Mouse (Mus musculus): ENCODE data around the gene Slu7. TPM values are rescaled to one million over a fixed set of nuclear protein-coding genes. Genes with fewer than 3 reads are reported as not detected.

The Slu7 gene
- polyA plus RNA-seq, 1 experiment from 2014 or later, result 54.6 TPM

GRCm38 (mm10) chr11:43441121-43441520 lies 7.6 kb downstream of the Slu7 start:
- Histone ChIP-seq H3K27ac (no peak overlapping the region), H3K9me3 (no peaks in the 10 kb centered on the region), H3K36me3 (peaks cover 89% of the 10 kb centered on the region), H3K4me3 (no peak overlapping the region), H3K27me3 (ENCODE audit: insufficient read depth, poor library complexity, severe bottlenecking) (no peaks in the 10 kb centered on the region), H3K4me1 (replicated peaks) (no peaks in the 10 kb centered on the region)
- no peak for DNase-seq (ENCODE audit: low spot score)
- WGBS, result 96% methylated on average over 10 of the region's 10 CpGs

GRCm38 (mm10) chr11:43443183-43443582 lies 9.6 kb downstream of the Slu7 start:
- peaks cover 96% of the 10 kb centered on the region for H3K36me3 ChIP-seq
- WGBS, result 95% methylated on average over 13 of the region's 13 CpGs
- DNase-seq (ENCODE audit: low spot score), result no peak

GRCm38 (mm10) chr11:43449916-43450315 lies 16.4 kb downstream of the Slu7 start:
- no peak for DNase-seq (ENCODE audit: low spot score)
- H3K4me1 ChIP-seq (replicated peaks), result no peaks in the 10 kb centered on the region
- no peaks in the 10 kb centered on the region; the same call in 1 of the 2 replicates for H3K9me3 ChIP-seq
- H3K36me3 ChIP-seq, result peaks cover 29% of the 10 kb centered on the region
- 95% methylated on average over 2 of the region's 2 CpGs for WGBS
- no peaks in the 10 kb centered on the region for H3K27me3 ChIP-seq (ENCODE audit: insufficient read depth, poor library complexity, severe bottlenecking)
- H3K27ac ChIP-seq, result no peak overlapping the region
- H3K4me3 ChIP-seq, result no peak overlapping the region

More at GRCm38 (mm10) chr11:43443183-43443582, 9.6 kb downstream of the Slu7 start:
- no peak overlapping the region for H3K27ac ChIP-seq
- H3K4me1 ChIP-seq (replicated peaks), result no peaks in the 10 kb centered on the region
- H3K9me3 ChIP-seq, result no peaks in the 10 kb centered on the region
- no peak overlapping the region for H3K4me3 ChIP-seq
- H3K27me3 ChIP-seq (ENCODE audit: insufficient read depth, poor library complexity, severe bottlenecking), result no peaks in the 10 kb centered on the region

GRCm38 (mm10) chr11:43451322-43451721 lies 17.8 kb downstream of the Slu7 start:
- no peak for DNase-seq (ENCODE audit: low spot score)

DNA sequence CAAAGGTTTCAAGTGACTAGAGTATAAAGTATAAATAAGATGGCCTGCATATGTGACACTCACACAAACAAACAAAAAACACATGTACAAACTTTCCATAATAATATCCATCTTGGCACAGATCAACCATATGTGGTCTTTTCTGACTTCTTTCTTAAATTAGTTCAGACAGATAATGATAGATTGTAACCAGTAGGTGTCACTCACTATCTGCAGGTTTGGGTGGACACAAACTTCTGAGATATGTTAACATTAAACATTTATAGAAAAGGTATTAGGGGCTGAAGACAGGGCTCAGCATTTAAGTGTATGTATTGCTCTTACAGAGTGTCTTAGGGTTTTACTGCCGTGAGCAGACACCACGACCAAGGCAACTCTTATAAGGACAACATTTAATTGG lies 18.7 kb downstream of the Slu7 start:
- Histone ChIP-seq H3K27me3 (ENCODE audit: insufficient read depth, poor library complexity, severe bottlenecking) (no peaks in the 10 kb centered on the region), H3K4me1 (replicated peaks) (no peaks in the 10 kb centered on the region), H3K9me3 (no peaks in the 10 kb centered on the region; the same call in 1 of the 2 replicates), H3K4me3 (no peak overlapping the region), H3K36me3 (peaks cover 6% of the 10 kb centered on the region), H3K27ac (no peak overlapping the region)
- 80% methylated on average over 2 of the region's 2 CpGs for WGBS
- DNase-seq (ENCODE audit: low spot score), result no peak

More at GRCm38 (mm10) chr11:43451322-43451721, 17.8 kb downstream of the Slu7 start:
- Histone ChIP-seq H3K27ac (no peak overlapping the region), H3K9me3 (no peaks in the 10 kb centered on the region; the same call in 1 of the 2 replicates), H3K4me3 (no peak overlapping the region), H3K27me3 (ENCODE audit: insufficient read depth, poor library complexity, severe bottlenecking) (no peaks in the 10 kb centered on the region), H3K36me3 (peaks cover 15% of the 10 kb centered on the region), H3K4me1 (replicated peaks) (no peaks in the 10 kb centered on the region)
- 73% methylated on average over 4 of the region's 4 CpGs for WGBS

DNA sequence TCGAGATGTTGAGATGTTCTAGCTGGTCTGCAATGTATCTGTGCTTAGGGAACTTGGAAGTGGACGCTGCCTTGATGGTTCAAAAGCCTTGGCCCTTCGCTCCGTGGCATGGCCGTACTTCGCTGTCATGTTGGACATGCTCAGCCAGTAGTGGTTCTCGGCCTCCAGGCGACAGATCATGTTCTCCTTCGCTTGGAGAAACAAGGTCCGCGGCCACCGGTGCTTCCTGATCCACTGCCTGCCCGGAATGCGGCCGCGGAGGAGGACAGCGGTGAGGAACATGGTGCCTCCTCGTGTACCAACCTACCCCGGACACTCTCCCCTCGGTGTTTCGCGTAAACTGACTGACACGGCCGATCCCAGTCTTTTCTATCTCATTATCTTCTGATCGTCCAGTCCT lies 29.7 kb downstream of the Slu7 start:
- Histone ChIP-seq H3K27me3 (ENCODE audit: insufficient read depth, poor library complexity, severe bottlenecking) (no peaks in the 10 kb centered on the region), H3K4me3 (no peak overlapping the region), H3K27ac (no peak overlapping the region), H3K36me3 (no peaks in the 10 kb centered on the region), H3K4me1 (replicated peaks) (no peaks in the 10 kb centered on the region), H3K9me3 (peaks cover 7% of the 10 kb centered on the region)
- no peak for DNase-seq (ENCODE audit: low spot score)
- WGBS, result 94% methylated on average over 25 of the region's 25 CpGs

GRCm38 (mm10) chr11:43470118-43470517 lies 36.6 kb downstream of the Slu7 start:
- H3K27me3 ChIP-seq (ENCODE audit: insufficient read depth, poor library complexity, severe bottlenecking), result peaks cover 14% of the 10 kb centered on the region
- H3K4me1 ChIP-seq (replicated peaks), result peaks cover 18% of the 10 kb centered on the region
- no peaks in the 10 kb centered on the region for H3K9me3 ChIP-seq
- H3K27ac ChIP-seq, result no peak overlapping the region
- WGBS, result 66% methylated on average over 5 of the region's 5 CpGs
- no peaks in the 10 kb centered on the region for H3K36me3 ChIP-seq
- DNase-seq (ENCODE audit: low spot score), result no peak
- no peak overlapping the region for H3K4me3 ChIP-seq

- Histone ChIP-seq H3K36me3 (no peaks in the 10 kb centered on the region), H3K27me3 (ENCODE audit: insufficient read depth, poor library complexity, severe bottlenecking) (peaks cover 19% of the 10 kb centered on the region), H3K27ac (no peak overlapping the region), H3K4me3 (no peak overlapping the region), H3K9me3 (no peaks in the 10 kb centered on the region), H3K4me1 (replicated peaks) (peaks cover 18% of the 10 kb centered on the region)
- 67% methylated on average over 6 of the region's 6 CpGs for WGBS
- DNase-seq (ENCODE audit: low spot score), result no peak
These were observed 37.6 kb downstream of the Slu7 start for GRCm38 (mm10) chr11:43470881-43471820.

DNA sequence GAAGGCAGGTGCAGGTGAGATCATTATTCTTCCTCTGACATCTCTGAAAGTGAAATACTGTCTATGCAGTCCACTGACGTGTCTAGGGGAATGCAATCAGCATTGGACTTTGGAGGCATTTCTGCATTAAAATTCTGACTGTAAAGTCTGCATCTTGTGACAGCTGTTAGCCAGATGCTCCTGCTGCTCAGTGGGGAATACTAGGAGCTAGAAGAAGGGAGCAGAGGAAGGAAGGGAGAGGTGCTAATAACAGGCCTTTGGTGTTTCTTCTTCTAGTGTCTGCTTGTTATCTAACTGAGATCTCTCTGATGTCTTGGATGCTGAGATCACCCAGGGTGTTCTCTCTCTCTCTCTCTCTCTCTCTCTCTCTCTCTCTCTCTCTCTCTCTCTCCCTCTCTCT lies 39.6 kb downstream of the Slu7 start:
- H3K4me3 ChIP-seq, result no peak overlapping the region
- H3K27ac ChIP-seq, result no peak overlapping the region
- H3K4me1 ChIP-seq (replicated peaks), result peaks cover 18% of the 10 kb centered on the region
- no peaks in the 10 kb centered on the region for H3K9me3 ChIP-seq
- DNase-seq (ENCODE audit: low spot score), result no peak
- 80% methylated on average over 1 of the region's 1 CpGs for WGBS
- H3K36me3 ChIP-seq, result no peaks in the 10 kb centered on the region
- H3K27me3 ChIP-seq (ENCODE audit: insufficient read depth, poor library complexity, severe bottlenecking), result peaks cover 19% of the 10 kb centered on the region

DNA sequence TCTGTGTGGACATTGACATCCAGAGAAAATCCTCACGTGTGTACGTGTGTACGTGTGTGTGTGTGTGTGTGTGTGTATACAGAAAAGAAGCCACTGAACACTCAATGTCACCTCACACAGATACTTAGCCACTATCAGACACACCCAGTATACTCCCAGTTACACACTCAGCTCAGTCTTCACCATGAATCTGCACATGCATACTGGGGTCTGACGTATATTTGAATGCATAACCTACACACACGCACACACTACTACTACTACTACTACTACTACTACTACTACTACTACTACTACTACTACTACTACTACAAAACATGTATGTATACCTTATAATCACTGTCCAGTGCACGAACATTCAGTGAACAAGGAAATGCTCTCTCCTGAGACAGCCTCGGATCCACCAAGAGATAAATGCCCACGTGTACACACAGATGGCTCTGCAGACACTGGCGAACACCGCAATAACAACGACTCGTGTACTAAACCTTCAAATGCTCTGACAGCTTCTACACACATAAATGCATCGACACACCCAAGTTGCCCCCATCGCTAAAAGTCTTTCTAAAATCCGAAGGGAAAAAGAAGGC lies 40.2 kb downstream of the Slu7 start:
- Histone ChIP-seq H3K4me1 (replicated peaks) (peaks cover 18% of the 10 kb centered on the region), H3K9me3 (no peaks in the 10 kb centered on the region), H3K27ac (peak overlapping the region; percentile 74; the same call in 1 of the 2 replicates), H3K36me3 (no peaks in the 10 kb centered on the region), H3K4me3 (peak overlapping the region; percentile 49), H3K27me3 (ENCODE audit: insufficient read depth, poor library complexity, severe bottlenecking) (peaks cover 19% of the 10 kb centered on the region)
- 59% methylated on average over 15 of the region's 15 CpGs for WGBS
- DNase-seq (ENCODE audit: low spot score), result no peak

DNA sequence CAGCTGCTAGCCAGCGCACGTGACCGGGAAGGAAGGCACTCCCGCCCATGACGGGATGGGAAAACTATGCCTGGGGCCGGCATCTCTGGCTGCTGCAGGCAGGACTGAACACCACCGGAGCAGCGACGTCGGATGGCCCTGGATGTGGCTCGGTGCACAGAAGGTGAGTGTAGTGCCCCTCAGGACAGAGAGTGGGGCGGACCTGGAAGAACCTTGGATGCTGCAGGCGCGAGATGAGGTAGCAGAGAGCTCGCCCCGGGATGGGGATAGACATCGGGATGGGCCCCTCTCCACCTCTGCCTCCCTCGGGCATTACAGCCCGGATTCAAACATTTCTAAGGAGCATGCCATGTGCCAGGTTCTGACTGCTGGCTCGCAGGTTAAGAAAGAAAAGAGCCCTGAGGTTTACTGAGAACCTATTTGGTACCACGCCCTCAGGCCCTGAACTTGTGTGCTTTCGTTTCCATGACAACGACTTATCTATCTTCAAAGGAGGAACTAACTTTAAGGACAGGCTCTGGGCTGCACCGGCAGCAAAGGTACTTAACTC lies 40.8 kb downstream of the Slu7 start, which contains the start of gene C1qtnf2:
C1qtnf2 (plus strand) TSS at position 52 of the 550 bp plus-strand sequence.
- H3K4me1 ChIP-seq (replicated peaks), result peaks cover 18% of the 10 kb centered on the region
- peak within 1 kb of the TSS; percentile 74 for H3K27ac ChIP-seq
- H3K27me3 ChIP-seq (ENCODE audit: insufficient read depth, poor library complexity, severe bottlenecking), result peaks cover 19% of the 10 kb centered on the region
- H3K9me3 ChIP-seq, result no peaks in the 10 kb centered on the region
- peak within 1 kb of the TSS; percentile 49 for H3K4me3 ChIP-seq
- peak; percentile 53 for DNase-seq (ENCODE audit: low spot score)
- 4% methylated on average over 24 of the region's 24 CpGs for WGBS
- no peaks in the 10 kb centered on the region for H3K36me3 ChIP-seq

- WGBS, result 88% methylated on average over 3 of the region's 3 CpGs
These were observed 45.8 kb downstream of the Slu7 start for GRCm38 (mm10) chr11:43479376-43479775.

GRCm38 (mm10) chr11:43480561-43480960 lies 47.0 kb downstream of the Slu7 start:
- Histone ChIP-seq H3K4me1 (replicated peaks) (peaks cover 26% of the 10 kb centered on the region), H3K9me3 (no peaks in the 10 kb centered on the region), H3K36me3 (no peaks in the 10 kb centered on the region), H3K27me3 (ENCODE audit: insufficient read depth, poor library complexity, severe bottlenecking) (peaks cover 5% of the 10 kb centered on the region), H3K4me3 (no peak overlapping the region), H3K27ac (no peak overlapping the region)
- WGBS, result 58% methylated on average over 5 of the region's 5 CpGs
- DNase-seq (ENCODE audit: low spot score), result no peak

More at GRCm38 (mm10) chr11:43479376-43479775, 45.8 kb downstream of the Slu7 start:
- Histone ChIP-seq H3K27ac (no peak overlapping the region), H3K36me3 (no peaks in the 10 kb centered on the region), H3K9me3 (no peaks in the 10 kb centered on the region), H3K4me1 (replicated peaks) (peaks cover 21% of the 10 kb centered on the region), H3K4me3 (no peak overlapping the region), H3K27me3 (ENCODE audit: insufficient read depth, poor library complexity, severe bottlenecking) (peaks cover 9% of the 10 kb centered on the region)
- DNase-seq (ENCODE audit: low spot score), result no peak

Measured in hindbrain, embryonic 10.5 days (tissue).